Mouse (Mus musculus): ENCODE results near the gene Gcnt3.

Gcnt3 gene

GRCm38 (mm10) chr9:70037988-70038387 lies at the start of gene Gcnt3:
Gene Gcnt3 (minus strand): TSS chr9:70038088.
- no peak for DNase-seq (ENCODE audit: low read depth)

- DNase-seq (ENCODE audit: low read depth), result no peak
Observed at GRCm38 (mm10) chr9:70087379-70087778, 49.5 kb upstream of the Gcnt3 start.

DNA sequence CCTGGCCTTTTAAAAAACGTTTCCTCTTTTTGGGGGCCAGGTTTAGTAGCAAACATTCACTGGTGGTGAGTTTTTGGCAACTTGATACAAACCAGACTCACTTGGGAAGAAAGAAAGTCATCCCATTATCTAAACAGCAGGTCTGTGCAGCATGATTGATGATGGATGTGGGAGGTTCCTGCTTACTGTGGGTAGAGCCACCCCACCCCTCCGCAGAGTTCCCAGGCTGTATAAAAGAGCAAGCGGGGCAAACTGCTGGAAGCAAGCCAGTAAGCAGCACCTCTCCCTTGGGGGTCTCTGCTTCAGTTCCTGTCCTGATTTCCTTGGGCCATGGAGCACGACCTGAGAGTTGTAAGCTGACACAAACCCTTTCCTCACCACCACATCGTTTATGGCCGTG lies 48.2 kb upstream of the Gcnt3 start:
- no peak for DNase-seq (ENCODE audit: low read depth)

GRCm38 (mm10) chr9:70084107-70084506 lies 46.2 kb upstream of the Gcnt3 start:
- peak; percentile 40 for DNase-seq (ENCODE audit: low read depth)

GRCm38 (mm10) chr9:70082357-70083204 lies 44.7 kb upstream of the Gcnt3 start:
- DNase-seq (ENCODE audit: low read depth), result peak; percentile 15

DNA sequence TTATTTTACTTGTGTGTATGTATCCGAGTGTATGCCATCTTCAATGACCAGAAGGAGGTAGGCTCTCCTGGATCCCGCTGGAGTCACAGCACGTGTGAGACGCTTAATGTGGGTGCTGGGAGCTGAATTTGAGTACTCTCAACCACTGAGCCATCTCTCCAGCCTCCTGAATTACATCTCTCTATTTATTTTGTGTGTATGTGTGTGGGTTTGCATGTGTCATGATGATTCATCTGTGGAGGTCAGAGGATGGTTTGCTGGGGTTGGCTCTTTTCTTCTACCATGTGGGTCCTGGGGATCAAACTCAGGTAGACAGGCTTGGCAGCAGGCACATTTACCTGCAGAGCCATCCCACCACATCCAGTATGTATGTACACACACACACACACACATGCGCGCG lies 43.9 kb upstream of the Gcnt3 start:
- peak; percentile 6 for DNase-seq (ENCODE audit: low read depth)

DNA sequence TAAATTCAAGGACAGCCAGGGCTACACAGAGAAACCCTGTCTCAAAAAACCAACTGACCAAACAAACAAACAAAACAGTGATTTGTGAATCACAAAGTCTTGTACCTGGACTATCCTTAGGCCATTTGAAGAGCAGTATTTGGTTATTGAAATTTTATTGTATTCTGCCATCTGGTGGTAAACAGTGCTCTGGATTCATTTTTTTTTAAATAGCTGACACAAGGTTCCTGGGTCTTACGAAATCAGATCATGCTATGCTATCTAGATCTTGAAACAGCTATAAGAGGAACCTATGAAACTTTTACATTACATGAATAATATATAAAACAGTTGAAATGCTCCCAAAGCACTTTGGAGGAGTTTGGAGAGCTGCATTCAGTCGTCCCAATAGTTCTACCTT lies 43.1 kb upstream of the Gcnt3 start:
- peak; percentile 73 for DNase-seq (ENCODE audit: low read depth)

GRCm38 (mm10) chr9:70080027-70080800 lies 42.3 kb upstream of the Gcnt3 start:
- peak; percentile 82 for DNase-seq (ENCODE audit: low read depth)

DNA sequence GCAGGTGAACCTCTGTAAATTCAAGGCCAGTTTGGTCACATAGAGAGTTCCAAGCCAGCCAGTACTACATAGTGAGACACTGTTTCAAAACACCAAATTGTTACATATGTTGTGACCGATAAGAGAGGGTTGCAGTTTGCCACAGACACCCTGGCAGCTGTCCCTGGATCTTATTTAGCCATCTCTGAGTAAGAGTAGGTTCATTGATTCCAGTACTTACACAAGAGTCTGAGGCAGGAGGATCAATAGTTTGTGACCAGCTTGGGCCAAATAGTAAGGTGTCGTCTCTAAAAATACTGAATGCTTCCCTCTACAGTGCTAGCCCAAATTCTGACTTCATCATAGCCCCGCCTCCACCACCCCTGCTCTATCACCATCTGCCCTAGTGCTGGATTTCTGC lies 40.1 kb upstream of the Gcnt3 start:
- no peak for DNase-seq (ENCODE audit: low read depth)

GRCm38 (mm10) chr9:70077170-70077569 lies 39.3 kb upstream of the Gcnt3 start:
- no peak for DNase-seq (ENCODE audit: low read depth)

GRCm38 (mm10) chr9:70072387-70072786 lies 34.5 kb upstream of the Gcnt3 start:
- DNase-seq (ENCODE audit: low read depth), result no peak

DNA sequence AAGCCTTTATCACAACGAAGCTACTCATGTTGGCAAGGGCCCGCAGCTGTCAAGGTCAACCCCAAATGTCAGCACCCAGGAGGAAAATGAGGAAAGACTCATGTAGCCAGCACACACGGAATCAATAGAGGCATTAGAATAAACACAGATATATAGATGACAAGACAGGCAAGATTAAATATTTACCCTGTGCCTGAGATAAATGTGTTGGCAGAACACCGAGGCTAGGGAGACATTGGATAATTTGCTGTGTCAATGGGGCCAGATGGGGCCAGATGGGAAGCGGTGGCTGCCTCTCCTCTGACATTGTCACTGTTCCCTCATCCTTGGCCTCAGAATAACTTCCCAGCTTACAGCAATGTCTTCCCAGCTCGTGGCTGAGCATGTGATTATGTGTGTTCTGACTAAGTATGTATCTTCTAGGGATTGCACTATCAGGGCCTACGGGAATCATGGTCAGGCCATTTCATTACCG lies 32.1 kb upstream of the Gcnt3 start:
- DNase-seq (ENCODE audit: low read depth), result no peak

DNA sequence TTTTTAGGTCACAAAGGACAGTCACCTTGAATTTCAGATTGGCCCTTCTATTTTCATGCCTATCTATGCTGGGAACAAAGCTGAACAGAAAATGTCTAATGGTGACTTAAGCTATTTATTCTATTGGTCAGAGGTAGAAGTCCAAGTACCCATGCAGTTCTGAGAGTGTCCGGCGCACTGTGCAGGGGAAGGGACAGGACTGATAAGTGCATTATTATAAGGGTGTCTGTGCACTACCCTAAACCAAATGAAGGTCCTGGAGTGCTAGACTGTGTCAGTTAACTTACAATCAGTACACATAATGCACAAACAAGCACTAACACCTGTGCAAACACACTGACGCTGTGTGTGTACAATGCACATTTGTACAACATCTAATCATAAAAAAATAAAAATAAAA lies 29.6 kb upstream of the Gcnt3 start:
- no peak for DNase-seq (ENCODE audit: low read depth)

GRCm38 (mm10) chr9:70062012-70062411 lies 24.1 kb upstream of the Gcnt3 start:
- DNase-seq (ENCODE audit: low read depth), result no peak

GRCm38 (mm10) chr9:70053411-70053810 lies 15.5 kb upstream of the Gcnt3 start:
- DNase-seq (ENCODE audit: low read depth), result no peak

DNA sequence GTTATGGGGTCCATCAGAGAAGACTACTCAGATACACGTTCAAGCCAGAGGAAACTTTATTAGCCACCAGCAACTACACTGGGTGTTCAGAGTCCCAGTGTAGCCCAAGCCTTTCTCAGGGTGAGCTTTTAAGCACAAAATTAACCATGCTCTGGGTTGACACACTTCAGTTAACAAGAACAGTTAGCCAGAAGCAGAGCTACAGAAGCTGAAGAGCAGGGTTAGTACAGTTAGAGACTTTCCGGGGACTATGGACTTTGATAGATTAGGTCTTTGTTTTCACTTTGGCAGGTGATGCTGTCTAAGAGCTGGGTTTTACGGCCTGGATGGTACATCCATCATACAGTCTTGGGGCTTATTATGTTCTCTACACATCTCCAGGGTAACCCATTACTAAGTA lies 14.8 kb upstream of the Gcnt3 start:
- DNase-seq (ENCODE audit: low read depth), result no peak

GRCm38 (mm10) chr9:70049839-70050238 lies 12.0 kb upstream of the Gcnt3 start:
- no peak for DNase-seq (ENCODE audit: low read depth)

GRCm38 (mm10) chr9:70049416-70049783 lies 11.5 kb upstream of the Gcnt3 start:
- no peak for DNase-seq (ENCODE audit: low read depth)

- no peak for DNase-seq (ENCODE audit: low read depth)
Observed at GRCm38 (mm10) chr9:70048751-70049415, 11.0 kb upstream of the Gcnt3 start.

DNA sequence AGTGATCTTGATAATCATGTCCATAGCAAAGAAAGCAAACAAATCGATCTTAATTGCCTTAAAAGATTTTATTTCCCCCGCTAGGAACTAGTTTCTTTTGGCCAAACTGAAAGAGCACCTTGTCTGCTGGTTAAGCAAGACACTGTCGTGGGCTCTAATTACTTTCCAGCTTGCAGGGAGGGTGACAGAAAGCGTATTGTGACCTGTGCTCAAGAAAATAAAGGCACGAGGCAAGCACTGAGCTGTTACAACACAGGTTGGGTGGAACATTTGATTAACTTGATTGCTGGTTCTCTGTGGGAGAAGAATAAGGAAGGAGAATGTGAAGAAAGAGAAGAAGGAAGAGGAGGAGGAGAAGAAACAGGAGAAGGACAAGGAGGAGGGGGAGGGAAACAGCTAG lies 10.4 kb upstream of the Gcnt3 start:
- no peak for DNase-seq (ENCODE audit: low read depth)

DNA sequence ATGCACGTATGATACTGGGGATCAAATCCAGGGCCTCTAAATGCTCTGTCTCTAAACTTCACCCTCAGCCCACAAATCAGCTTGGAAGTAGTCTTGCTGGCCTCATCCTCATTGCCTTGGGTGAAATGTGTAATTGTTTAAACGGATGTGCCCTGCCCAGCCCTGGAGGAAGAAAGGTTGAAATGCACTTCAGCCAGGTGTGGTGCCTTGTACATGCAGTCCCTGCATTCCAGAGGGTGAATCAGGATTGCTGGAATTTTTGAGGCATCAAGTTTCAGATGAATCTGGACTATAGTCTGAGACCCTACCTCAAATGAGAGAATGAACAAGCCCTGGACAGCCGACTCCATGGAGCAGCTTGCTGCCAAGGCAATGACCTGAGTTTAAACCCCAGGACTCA lies 10.0 kb upstream of the Gcnt3 start:
- DNase-seq (ENCODE audit: low read depth), result no peak

GRCm38 (mm10) chr9:70046255-70046654 lies 8.4 kb upstream of the Gcnt3 start:
- no peak for DNase-seq (ENCODE audit: low read depth)

GRCm38 (mm10) chr9:70044865-70045264 lies 7.0 kb upstream of the Gcnt3 start:
- no peak for DNase-seq (ENCODE audit: low read depth)
